Mouse (Mus musculus): ENCODE measurements around the gene Kcna3. TPM values are rescaled to one million over a fixed set of nuclear protein-coding genes. Genes with fewer than 3 reads are reported as not detected.

Kcna3 gene
- polyA plus RNA-seq, 1 experiment: not detected

GRCm38 (mm10) chr3:107076658-107077057 is 40.7 kb downstream of the Kcna3 start:
- H3K4me1 ChIP-seq (ENCODE audit: control insufficient read depth, insufficient read depth, low read length): no peaks in the 10 kb centered on the region
- 91% methylated on average over 3 of the region's 3 CpGs for WGBS
- no peak for TF ChIP-seq POLR2A (IDR thresholded peaks at IDR 0.05; ENCODE audit: insufficient read depth, low read depth, low read length)
- no peak overlapping the region for H3K27ac ChIP-seq (ENCODE audit: insufficient read depth, low read depth, low read length)
- H3K4me3 ChIP-seq (ENCODE audit: insufficient read depth, low read depth, low read length): no peak overlapping the region

- TF ChIP-seq POLR2A (IDR thresholded peaks at IDR 0.05; ENCODE audit: insufficient read depth, low read depth, low read length): no peak
- no peak for TF ChIP-seq CTCF (IDR thresholded peaks at IDR 0.05; ENCODE audit: insufficient read depth, low read depth, low read length)
- 94% methylated on average over 2 of the region's 2 CpGs for WGBS
- Histone ChIP-seq H3K4me1 (ENCODE audit: control insufficient read depth, insufficient read depth, low read length) (no peaks in the 10 kb centered on the region), H3K27ac (ENCODE audit: insufficient read depth, low read depth, low read length) (no peak overlapping the region), H3K4me3 (ENCODE audit: insufficient read depth, low read depth, low read length) (no peak overlapping the region)
Observed at GRCm38 (mm10) chr3:107077101-107077500, 41.1 kb downstream of the Kcna3 start.

DNA sequence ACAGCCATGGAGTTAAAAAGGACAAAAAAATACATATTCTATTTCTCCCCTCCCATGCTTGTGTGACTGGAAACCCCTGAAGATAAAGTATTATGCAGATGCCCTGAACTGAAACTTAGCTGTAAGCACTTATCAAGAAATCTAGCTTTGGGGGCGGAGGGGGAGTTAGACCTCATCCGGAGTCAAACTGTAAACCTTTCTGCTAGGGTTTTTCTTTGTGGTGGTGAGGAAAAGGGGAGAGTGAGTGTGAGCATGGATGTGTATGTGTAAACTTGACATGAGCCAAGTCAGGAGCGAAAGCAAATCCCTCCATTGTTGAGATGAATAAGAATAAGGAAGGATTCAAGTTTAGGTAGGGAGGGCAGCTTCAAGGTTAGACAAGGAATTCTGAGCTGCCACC is 44.8 kb downstream of the Kcna3 start:
- Histone ChIP-seq H3K27ac (ENCODE audit: insufficient read depth, low read depth, low read length) (no peak overlapping the region), H3K4me3 (ENCODE audit: insufficient read depth, low read depth, low read length) (no peak overlapping the region), H3K4me1 (ENCODE audit: control insufficient read depth, insufficient read depth, low read length) (no peaks in the 10 kb centered on the region)
- 87% methylated on average over 3 of the region's 3 CpGs for WGBS
- TF ChIP-seq POLR2A (IDR thresholded peaks at IDR 0.05; ENCODE audit: insufficient read depth, low read depth, low read length) (no peak), CTCF (IDR thresholded peaks at IDR 0.05; ENCODE audit: insufficient read depth, low read depth, low read length) (no peak)

- Histone ChIP-seq H3K4me1 (ENCODE audit: control insufficient read depth, insufficient read depth, low read length) (no peaks in the 10 kb centered on the region), H3K27ac (ENCODE audit: insufficient read depth, low read depth, low read length) (no peak overlapping the region), H3K4me3 (ENCODE audit: insufficient read depth, low read depth, low read length) (no peak overlapping the region)
- TF ChIP-seq POLR2A (IDR thresholded peaks at IDR 0.05; ENCODE audit: insufficient read depth, low read depth, low read length) (no peak), CTCF (IDR thresholded peaks at IDR 0.05; ENCODE audit: insufficient read depth, low read depth, low read length) (no peak)
- WGBS: 40% methylated on average over 3 of the region's 3 CpGs
Observed at GRCm38 (mm10) chr3:107081227-107081626, 45.3 kb downstream of the Kcna3 start.

DNA sequence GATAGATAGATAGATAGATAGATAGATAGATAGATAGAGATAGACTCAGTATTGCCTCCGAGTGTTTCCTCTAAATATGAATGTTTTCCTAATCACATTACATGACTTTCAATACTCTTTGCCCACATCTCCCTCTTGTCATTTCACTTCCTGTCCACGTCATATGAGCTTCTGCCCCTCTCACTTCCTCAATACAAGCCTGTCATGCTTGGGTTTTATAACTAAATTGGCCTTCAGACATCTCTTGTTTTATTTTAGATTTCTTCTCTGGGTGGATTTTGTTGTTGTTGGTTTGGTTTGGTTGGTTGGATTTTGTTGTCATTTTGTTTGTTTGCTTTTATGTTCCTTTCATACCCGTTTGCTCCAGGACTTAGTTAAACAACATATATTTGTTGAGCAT is 48.6 kb downstream of the Kcna3 start:
- TF ChIP-seq CTCF (IDR thresholded peaks at IDR 0.05; ENCODE audit: insufficient read depth, low read depth, low read length) (no peak), POLR2A (IDR thresholded peaks at IDR 0.05; ENCODE audit: insufficient read depth, low read depth, low read length) (no peak)
- WGBS: 88% methylated on average over 3 of the region's 3 CpGs
- Histone ChIP-seq H3K4me1 (ENCODE audit: control insufficient read depth, insufficient read depth, low read length) (no peaks in the 10 kb centered on the region), H3K27ac (ENCODE audit: insufficient read depth, low read depth, low read length) (no peak overlapping the region), H3K4me3 (ENCODE audit: insufficient read depth, low read depth, low read length) (no peak overlapping the region)

GRCm38 (mm10) chr3:107087410-107087809 is 51.4 kb downstream of the Kcna3 start:
- Histone ChIP-seq H3K4me1 (ENCODE audit: control insufficient read depth, insufficient read depth, low read length) (peaks cover 4% of the 10 kb centered on the region), H3K27ac (ENCODE audit: insufficient read depth, low read depth, low read length) (no peak overlapping the region), H3K4me3 (ENCODE audit: insufficient read depth, low read depth, low read length) (no peak overlapping the region)
- TF ChIP-seq CTCF (IDR thresholded peaks at IDR 0.05; ENCODE audit: insufficient read depth, low read depth, low read length) (no peak), POLR2A (IDR thresholded peaks at IDR 0.05; ENCODE audit: insufficient read depth, low read depth, low read length) (no peak)
- WGBS: 89% methylated on average over 4 of the region's 4 CpGs

Other genes starting within 250 kb of the Kcna3 start
- gene Cd53, start 246.0 kb upstream of the Kcna3 start, polyA plus RNA-seq (2012; ENCODE audit: insufficient read depth, insufficient read length, low replicate concordance, missing spikeins): not detected in 2 replicates
- gene Olfr266, start 209.9 kb upstream of the Kcna3 start, polyA plus RNA-seq (2012; ENCODE audit: insufficient read depth, insufficient read length, low replicate concordance, missing spikeins): not detected in 2 replicates
- gene Kcna2, start 65.0 kb downstream of the Kcna3 start, polyA plus RNA-seq (2012; ENCODE audit: insufficient read depth, insufficient read length, low replicate concordance, missing spikeins): 46.9 and 149 TPM in 2 replicates
- not detected in 2 replicates for gene Kcna10, start 146.9 kb downstream of the Kcna3 start, polyA plus RNA-seq (2012; ENCODE audit: insufficient read depth, insufficient read length, low replicate concordance, missing spikeins)
- gene Cym, start 185.6 kb downstream of the Kcna3 start, polyA plus RNA-seq (2012; ENCODE audit: insufficient read depth, insufficient read length, low replicate concordance, missing spikeins): not detected in 2 replicates
- gene A630076J17Rik, start 194.4 kb downstream of the Kcna3 start, polyA plus RNA-seq (2012; ENCODE audit: insufficient read depth, insufficient read length, low replicate concordance, missing spikeins): not detected in 2 replicates
- gene Prok1, start 203.5 kb downstream of the Kcna3 start, polyA plus RNA-seq (2012; ENCODE audit: insufficient read depth, insufficient read length, low replicate concordance, missing spikeins): not detected in 2 replicates
- not detected in 2 replicates for gene Lamtor5, start 242.7 kb downstream of the Kcna3 start, polyA plus RNA-seq (2012; ENCODE audit: insufficient read depth, insufficient read length, low replicate concordance, missing spikeins)